Mouse (Mus musculus) bone marrow macrophage, adult 2 months (primary cell): ENCODE data around the gene Abcc9. TPM values are rescaled to one million over a fixed set of nuclear protein-coding genes. Genes with fewer than 3 reads are reported as not detected.
A peak's percentile ranks its signal among the peaks of the same experiment; 100 is the strongest.

ENCODE experiments used
- H3K27ac ChIP-seq: 2 replicates; pipeline ENCODE4 v1.5.1; 2012; ENCODE audit warnings: low read depth, low read length; ENCODE audit not compliant: insufficient read depth
- H3K4me1 ChIP-seq: 2 replicates; pipeline ENCODE4 v1.6.1; 2012; ENCODE audit warnings: low read length; ENCODE audit not compliant: control insufficient read depth, insufficient read depth
- H3K4me3 ChIP-seq: 2 replicates; pipeline ENCODE4 v1.5.1; 2012; ENCODE audit warnings: mild to moderate bottlenecking, low read length, moderate library complexity; ENCODE audit not compliant: insufficient read depth
- CTCF ChIP-seq: IDR thresholded peaks from 2 replicates; pipeline ENCODE4 v1.5.1; 2012; ENCODE audit warnings: low read depth, mild to moderate bottlenecking, low read length, moderate library complexity
- POLR2A ChIP-seq: IDR thresholded peaks from 2 replicates; pipeline ENCODE4 v1.6.1; 2012; ENCODE audit warnings: mild to moderate bottlenecking, low read depth, low read length, borderline replicate concordance
- polyA plus RNA-seq: library from polyadenylated mRNA; stranded (reverse); fragments of >200 nt; gene quantifications from 2 replicates; pipeline ENCODE4 v1.2.4, GENCODE M21; 2012; ENCODE audit not compliant: missing spikeins, insufficient read depth, insufficient read length

The Abcc9 gene
- not detected in 2 replicates for polyA plus RNA-seq

- no peak within 1 kb of the TSS for H3K4me3 ChIP-seq
- no peak for TF ChIP-seq CTCF
- no peak for TF ChIP-seq POLR2A
These were observed at the start of gene Abcc9 for GRCm38 (mm10) chr6:142701652-142702637. Abcc9 (minus strand) TSS chr6:142702315.

GRCm38 (mm10) chr6:142751365-142751764 lies 49.2 kb upstream of the Abcc9 start:
- H3K4me3 ChIP-seq: no peak overlapping the region
- no peak for TF ChIP-seq POLR2A
- no peak for TF ChIP-seq CTCF
- H3K4me1 ChIP-seq: peaks cover 16% of the 10 kb centered on the region
- H3K27ac ChIP-seq: no peak overlapping the region

More at GRCm38 (mm10) chr6:142701652-142702637, at the start of gene Abcc9:
- Histone ChIP-seq H3K4me1 (no peaks in the 10 kb centered on the region), H3K27ac (no peak within 1 kb of the TSS)

DNA sequence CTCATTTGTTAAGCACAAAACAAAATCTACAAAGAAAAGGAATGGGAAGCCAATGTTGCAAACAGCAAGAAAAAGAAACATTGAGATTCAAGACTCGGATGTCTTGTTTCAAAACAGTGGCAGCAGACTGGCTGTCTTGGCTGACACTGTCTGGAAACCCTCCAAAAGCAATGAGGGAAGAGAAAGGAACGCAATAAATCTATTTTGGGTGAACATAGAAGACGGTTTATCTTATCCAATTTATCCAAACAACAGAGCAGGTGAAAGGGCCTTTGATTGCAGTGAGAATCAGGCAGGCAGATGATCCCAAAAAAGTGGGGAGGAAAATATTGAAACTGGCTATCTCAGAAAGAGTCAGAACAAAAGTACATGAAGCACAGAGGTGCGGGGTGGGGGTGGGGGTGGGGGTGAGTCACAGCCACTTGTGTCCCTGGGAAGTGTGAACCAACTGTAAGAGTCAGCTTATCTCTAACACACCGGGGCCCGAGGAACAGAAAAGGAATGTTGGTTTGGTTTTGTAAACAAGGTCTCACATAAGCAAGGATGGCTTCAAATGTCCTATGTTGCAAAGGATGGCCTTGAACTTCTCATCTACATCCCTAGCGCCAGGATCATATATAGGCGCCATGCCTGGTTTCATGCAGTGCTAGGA lies 46.1 kb upstream of the Abcc9 start:
- TF ChIP-seq CTCF (no peak), POLR2A (no peak)
- Histone ChIP-seq H3K27ac (peak overlapping the region; percentile 98), H3K4me3 (no peak overlapping the region), H3K4me1 (peaks cover 15% of the 10 kb centered on the region)

DNA sequence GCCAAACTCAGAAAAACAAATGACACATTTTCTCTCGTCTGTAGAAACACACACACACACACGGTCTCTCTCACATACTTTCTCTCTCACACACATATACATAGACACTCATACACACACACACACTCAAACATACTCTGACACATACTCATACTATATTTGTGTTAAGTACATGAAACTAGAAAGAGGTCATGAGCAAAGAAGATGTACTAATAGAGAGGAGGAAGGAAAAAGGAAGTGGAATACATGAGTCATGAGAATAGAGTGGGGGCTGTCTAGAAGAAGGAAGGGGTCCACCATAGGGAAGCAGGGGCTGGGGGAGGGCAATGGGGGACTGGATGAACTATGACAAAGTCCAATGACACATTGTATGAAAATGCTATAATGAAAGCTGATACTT lies 45.0 kb upstream of the Abcc9 start:
- no peak for TF ChIP-seq POLR2A
- TF ChIP-seq CTCF: no peak

GRCm38 (mm10) chr6:142746765-142747164 lies 44.6 kb upstream of the Abcc9 start:
- H3K4me3 ChIP-seq: peak overlapping the region; percentile 31
- peaks cover 15% of the 10 kb centered on the region for H3K4me1 ChIP-seq
- TF ChIP-seq POLR2A: no peak
- no peak for TF ChIP-seq CTCF
- peak overlapping the region; percentile 98 for H3K27ac ChIP-seq

More for the DNA sequence above, 45.0 kb upstream of the Abcc9 start:
- Histone ChIP-seq H3K4me1 (peaks cover 15% of the 10 kb centered on the region), H3K27ac (peak overlapping the region; percentile 98), H3K4me3 (peak overlapping the region; percentile 31)

- H3K4me1 ChIP-seq: peaks cover 15% of the 10 kb centered on the region
- H3K4me3 ChIP-seq: no peak overlapping the region
- TF ChIP-seq CTCF: no peak
- no peak for TF ChIP-seq POLR2A
- H3K27ac ChIP-seq: no peak overlapping the region
These were observed 43.4 kb upstream of the Abcc9 start for GRCm38 (mm10) chr6:142745484-142745883.

DNA sequence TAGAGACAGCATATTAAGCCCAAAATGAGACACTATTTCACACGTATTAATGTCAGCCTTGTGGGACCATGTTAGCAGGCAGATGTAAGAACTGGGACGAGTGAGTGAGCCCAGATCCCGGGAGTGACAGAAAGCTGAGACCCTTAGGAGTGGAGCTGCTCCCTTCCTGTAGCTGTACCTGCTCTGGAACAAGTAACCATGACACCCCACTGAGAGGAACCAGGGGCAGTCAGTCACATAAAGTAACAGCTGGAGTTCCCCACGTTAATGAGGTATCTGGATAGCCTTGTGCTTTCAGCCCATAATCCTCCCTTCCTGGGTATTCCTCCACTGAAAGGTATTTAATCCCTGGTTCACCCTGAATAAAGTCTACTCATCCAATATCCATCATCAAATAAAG lies 41.1 kb upstream of the Abcc9 start:
- Histone ChIP-seq H3K27ac (no peak overlapping the region), H3K4me1 (peaks cover 9% of the 10 kb centered on the region), H3K4me3 (no peak overlapping the region)
- TF ChIP-seq POLR2A: no peak
- no peak for TF ChIP-seq CTCF

GRCm38 (mm10) chr6:142741763-142742162 lies 39.6 kb upstream of the Abcc9 start:
- Histone ChIP-seq H3K4me3 (no peak overlapping the region), H3K4me1 (peaks cover 4% of the 10 kb centered on the region), H3K27ac (no peak overlapping the region)
- TF ChIP-seq POLR2A: no peak
- no peak for TF ChIP-seq CTCF

DNA sequence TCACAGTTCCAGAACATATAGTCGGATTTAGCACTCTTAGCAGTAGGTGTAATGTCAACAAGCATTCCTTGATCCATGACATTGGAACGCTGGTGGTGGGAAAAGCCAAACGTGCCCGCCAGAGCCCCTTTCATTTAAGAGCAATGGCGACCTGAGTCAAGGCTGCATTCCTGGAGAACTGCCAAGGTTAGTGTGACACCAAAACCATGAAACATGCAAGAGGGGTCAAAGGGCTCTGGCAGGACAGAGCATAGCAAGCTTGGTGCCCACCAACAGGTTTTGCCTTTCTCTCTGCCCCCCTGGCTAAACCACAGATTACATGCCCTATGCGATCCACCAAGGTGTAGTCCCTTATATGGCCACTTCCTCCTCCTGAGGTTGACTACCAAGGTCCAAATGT lies 36.5 kb upstream of the Abcc9 start:
- Histone ChIP-seq H3K27ac (no peak overlapping the region), H3K4me1 (no peaks in the 10 kb centered on the region), H3K4me3 (no peak overlapping the region)
- TF ChIP-seq POLR2A (no peak), CTCF (no peak)
